Mouse (Mus musculus) embryonic facial prominence, embryonic 10.5 days (tissue): ENCODE measurements around the gene 1110004F10Rik. TPM values are rescaled to one million over a fixed set of nuclear protein-coding genes. Genes with fewer than 3 reads are reported as not detected.

Experiments
- DNase-seq: peaks from one replicate; pipeline ENCODE4 v3.0.0-alpha.2; 2017; ENCODE audit warnings: low spot score
- H3K27ac ChIP-seq: fragments of 300-500 bp; sonication (generic); replicated peaks from 2 replicates; pipeline ENCODE4 v1.5.1; 2016; ENCODE audit warnings: mild to moderate bottlenecking
- H3K27me3 ChIP-seq: fragments of 300-500 bp; sonication (generic); replicated peaks from 2 replicates; pipeline ENCODE4 v1.6.1; 2016; ENCODE audit warnings: low read depth, mild to moderate bottlenecking; ENCODE audit not compliant: poor library complexity, severe bottlenecking
- H3K36me3 ChIP-seq: fragments of 300-500 bp; sonication (generic); replicated peaks from 2 replicates; pipeline ENCODE4 v1.6.1; 2016; ENCODE audit warnings: mild to moderate bottlenecking, moderate library complexity
- H3K4me1 ChIP-seq: fragments of 300-500 bp; sonication (generic); 2 replicates; pipeline ENCODE4 v1.6.1; 2016
- H3K4me3 ChIP-seq: fragments of 300-500 bp; sonication (generic); 2 replicates; pipeline ENCODE4 v1.5.1; 2016; ENCODE audit warnings: mild to moderate bottlenecking, moderate library complexity
- H3K9me3 ChIP-seq: fragments of 300-500 bp; sonication (generic); 2 replicates; pipeline ENCODE4 v1.6.1; 2016; ENCODE audit warnings: mild to moderate bottlenecking
- WGBS: fragments of 180-500 bp; shearing (Covaris S2); methylation state at CpG from one replicate; pipeline ENCODE4 v1.1.7; 2016; 5-methylcytosine and 5-hydroxymethylcytosine counted together
- polyA plus RNA-seq: library from polyadenylated mRNA; unstranded; fragments of >200 nt; fragmentation: Nextera tagmentation; extraction: Ambion mirVana; gene quantifications from 2 replicates; pipeline ENCODE4 v1.2.1, GENCODE M21; 2016

1110004F10Rik gene
- polyA plus RNA-seq, 1 experiment from 2014 or later = 344 TPM

DNA sequence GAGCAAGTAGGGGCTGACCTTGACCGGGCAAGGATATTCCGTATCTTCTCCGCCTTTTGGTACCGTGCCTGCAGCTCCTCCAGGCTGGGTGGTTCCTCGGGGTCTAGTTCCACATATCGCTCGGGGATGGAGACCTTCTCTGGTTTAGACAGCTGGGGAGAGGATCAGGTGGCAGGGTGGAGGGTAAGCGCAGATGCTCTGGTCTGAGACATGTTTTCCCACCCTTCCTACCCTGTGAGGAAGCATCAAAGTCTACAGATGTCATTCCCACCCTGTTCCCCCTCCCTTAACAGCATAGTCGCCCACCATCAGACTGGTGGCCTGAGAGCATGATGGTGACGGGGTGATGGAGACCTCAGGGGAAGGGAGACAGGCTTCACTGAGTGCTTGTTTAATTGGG is 90.2 kb downstream of the 1110004F10Rik start:
- peaks cover 44% of the 10 kb centered on the region for H3K36me3 ChIP-seq

GRCm38 (mm10) chr7:116131390-116131789 is 92.2 kb downstream of the 1110004F10Rik start:
- H3K9me3 ChIP-seq = no peaks in the 10 kb centered on the region
- H3K27ac ChIP-seq = no peak overlapping the region
- 17% methylated on average over 4 of the region's 4 CpGs for WGBS
- peak; percentile 42 for DNase-seq
- no peaks in the 10 kb centered on the region for H3K27me3 ChIP-seq
- H3K4me3 ChIP-seq = no peak overlapping the region
- peaks cover 13% of the 10 kb centered on the region; the same call in 1 of the 2 replicates for H3K4me1 ChIP-seq
- peaks cover 51% of the 10 kb centered on the region for H3K36me3 ChIP-seq

More for the DNA sequence above, 90.2 kb downstream of the 1110004F10Rik start:
- Histone ChIP-seq H3K4me1 (peaks cover 24% of the 10 kb centered on the region), H3K27me3 (no peaks in the 10 kb centered on the region), H3K9me3 (no peaks in the 10 kb centered on the region), H3K27ac (no peak overlapping the region), H3K4me3 (no peak overlapping the region)
- DNase-seq = no peak
- 90% methylated on average over 10 of the region's 10 CpGs for WGBS

- peaks cover 58% of the 10 kb centered on the region for H3K36me3 ChIP-seq
- 6% methylated on average over 5 of the region's 5 CpGs for WGBS
Observed at GRCm38 (mm10) chr7:116132078-116132477, 92.9 kb downstream of the 1110004F10Rik start.

DNA sequence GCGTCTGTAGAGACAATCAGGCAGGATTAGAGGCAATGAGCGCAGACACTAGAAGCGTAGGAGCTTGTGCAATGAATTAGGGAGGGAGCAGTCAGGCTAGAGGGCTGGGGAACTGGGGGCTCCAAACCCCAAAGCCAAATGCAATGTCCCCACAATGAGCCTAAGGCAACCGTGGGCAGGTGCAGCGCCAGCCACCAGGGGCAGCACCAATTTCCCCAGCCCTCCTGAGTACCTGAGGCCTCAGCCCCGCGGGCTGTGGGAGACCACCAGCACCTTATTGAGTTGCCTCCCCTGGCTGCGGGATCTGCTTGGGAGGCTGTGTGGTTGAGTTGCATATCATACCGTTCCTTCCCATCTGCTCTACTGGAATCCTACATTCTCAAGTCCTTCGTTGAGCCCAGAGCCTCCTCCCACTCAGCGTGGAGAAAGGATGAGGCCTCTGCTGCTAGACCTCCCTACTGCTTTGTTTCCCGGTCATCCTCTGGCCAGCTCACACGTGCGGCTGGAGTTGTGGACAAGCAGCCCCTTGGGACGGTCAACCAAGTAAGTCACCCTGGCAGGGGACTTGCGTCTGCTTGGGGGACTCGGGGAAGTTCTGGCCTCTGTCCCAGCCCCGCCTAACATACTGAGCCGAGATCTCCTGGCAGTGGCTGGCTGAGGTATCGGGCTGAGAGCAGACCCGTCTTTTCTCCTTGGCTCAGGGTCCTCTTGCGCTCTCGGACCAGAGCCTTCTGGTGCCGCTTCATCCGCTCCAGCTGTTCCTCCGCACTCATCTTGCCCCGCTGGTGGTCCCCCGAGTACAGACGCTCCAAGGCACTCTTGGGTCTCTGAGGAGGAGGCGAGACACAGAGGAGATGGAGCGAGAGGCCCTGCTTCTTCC is 95.5 kb downstream of the 1110004F10Rik start:
- DNase-seq = no peak
- H3K36me3 ChIP-seq = peaks cover 46% of the 10 kb centered on the region
- 78% methylated on average over 31 of the region's 31 CpGs for WGBS
- H3K9me3 ChIP-seq = no peaks in the 10 kb centered on the region
- no peak overlapping the region for H3K27ac ChIP-seq
- H3K4me1 ChIP-seq = peaks cover 20% of the 10 kb centered on the region; the same call in 1 of the 2 replicates
- no peak overlapping the region for H3K4me3 ChIP-seq
- H3K27me3 ChIP-seq = no peaks in the 10 kb centered on the region

More at GRCm38 (mm10) chr7:116132078-116132477, 92.9 kb downstream of the 1110004F10Rik start:
- Histone ChIP-seq H3K4me1 (peaks cover 14% of the 10 kb centered on the region; the same call in 1 of the 2 replicates), H3K9me3 (no peaks in the 10 kb centered on the region), H3K27ac (no peak overlapping the region; the same call in 1 of the 2 replicates), H3K27me3 (no peaks in the 10 kb centered on the region), H3K4me3 (no peak overlapping the region)
- DNase-seq = peak; percentile 84

- WGBS = 81% methylated on average over 12 of the region's 12 CpGs
- Histone ChIP-seq H3K9me3 (no peaks in the 10 kb centered on the region), H3K4me3 (no peak overlapping the region), H3K27me3 (no peaks in the 10 kb centered on the region), H3K27ac (no peak overlapping the region), H3K36me3 (peaks cover 54% of the 10 kb centered on the region), H3K4me1 (peaks cover 9% of the 10 kb centered on the region; the same call in 1 of the 2 replicates)
- no peak for DNase-seq
Observed at GRCm38 (mm10) chr7:116137149-116137548, 98.0 kb downstream of the 1110004F10Rik start.

GRCm38 (mm10) chr7:116137671-116138070 is 98.5 kb downstream of the 1110004F10Rik start:
- Histone ChIP-seq H3K9me3 (no peaks in the 10 kb centered on the region), H3K36me3 (peaks cover 58% of the 10 kb centered on the region), H3K4me3 (no peak overlapping the region), H3K4me1 (peaks cover 7% of the 10 kb centered on the region; the same call in 1 of the 2 replicates), H3K27me3 (no peaks in the 10 kb centered on the region), H3K27ac (no peak overlapping the region)
- 81% methylated on average over 3 of the region's 3 CpGs for WGBS
- no peak for DNase-seq

DNA sequence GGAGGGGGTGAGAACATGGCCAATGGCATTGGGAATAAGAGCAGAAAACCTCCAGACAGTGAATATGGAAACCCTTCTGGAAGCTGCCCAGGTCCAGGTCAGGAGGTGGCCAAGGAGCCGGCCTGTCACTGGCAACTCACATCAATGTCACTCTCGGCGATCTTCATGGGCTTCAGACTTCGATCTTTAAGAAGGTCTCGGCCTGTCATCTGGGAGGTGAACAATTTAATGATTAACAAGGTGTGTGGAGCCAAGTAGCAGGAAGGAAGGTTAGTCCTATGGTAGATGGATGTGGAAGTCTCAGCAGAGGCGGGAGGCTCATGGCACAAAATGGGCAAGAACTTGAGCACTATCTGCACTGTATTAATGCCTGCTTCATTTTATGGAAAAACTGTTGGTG is 105.8 kb downstream of the 1110004F10Rik start:
- H3K4me1 ChIP-seq = no peaks in the 10 kb centered on the region
- no peak overlapping the region for H3K27ac ChIP-seq
- DNase-seq = no peak
- H3K27me3 ChIP-seq = no peaks in the 10 kb centered on the region
- WGBS = 97% methylated on average over 6 of the region's 6 CpGs
- no peak overlapping the region for H3K4me3 ChIP-seq
- no peaks in the 10 kb centered on the region for H3K9me3 ChIP-seq
- peaks cover 43% of the 10 kb centered on the region for H3K36me3 ChIP-seq

- 92% methylated on average over 2 of the region's 2 CpGs for WGBS
- Histone ChIP-seq H3K27ac (no peak overlapping the region), H3K36me3 (peaks cover 35% of the 10 kb centered on the region), H3K27me3 (no peaks in the 10 kb centered on the region), H3K4me1 (no peaks in the 10 kb centered on the region), H3K4me3 (no peak overlapping the region), H3K9me3 (no peaks in the 10 kb centered on the region)
- no peak for DNase-seq
Observed at GRCm38 (mm10) chr7:116147114-116147513, 107.9 kb downstream of the 1110004F10Rik start.

DNA sequence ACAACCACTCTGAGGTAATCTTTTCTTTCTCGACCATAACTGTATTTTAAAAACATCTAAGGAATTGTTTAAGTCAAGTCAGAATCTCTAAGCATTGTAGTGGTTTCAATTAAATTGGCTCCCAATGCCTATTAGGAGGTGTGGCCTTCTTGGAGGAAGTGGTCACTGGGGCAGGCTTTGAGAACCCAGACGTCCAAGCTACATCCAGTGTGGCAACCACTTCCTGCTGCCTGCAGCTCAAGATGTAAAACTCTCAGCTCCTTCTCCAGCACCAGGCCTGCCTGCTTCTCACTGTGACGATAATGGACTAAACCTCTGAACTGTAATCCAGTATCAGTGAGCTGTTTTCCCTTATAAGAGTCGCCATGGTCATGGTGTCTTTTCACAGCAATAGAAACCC is 110.4 kb downstream of the 1110004F10Rik start:
- no peaks in the 10 kb centered on the region for H3K27me3 ChIP-seq
- no peaks in the 10 kb centered on the region for H3K4me1 ChIP-seq
- H3K4me3 ChIP-seq = no peak overlapping the region
- 70% methylated on average over 4 of the region's 4 CpGs for WGBS
- DNase-seq = no peak
- no peaks in the 10 kb centered on the region for H3K9me3 ChIP-seq
- peaks cover 44% of the 10 kb centered on the region for H3K36me3 ChIP-seq
- no peak overlapping the region for H3K27ac ChIP-seq

GRCm38 (mm10) chr7:116153781-116154368 is 114.7 kb downstream of the 1110004F10Rik start:
- H3K36me3 ChIP-seq = peaks cover 51% of the 10 kb centered on the region
- H3K9me3 ChIP-seq = no peaks in the 10 kb centered on the region
- no peak overlapping the region for H3K4me3 ChIP-seq
- no peak for DNase-seq
- no peak overlapping the region for H3K27ac ChIP-seq
- H3K4me1 ChIP-seq = peaks cover 10% of the 10 kb centered on the region
- 74% methylated on average over 2 of the region's 2 CpGs for WGBS
- H3K27me3 ChIP-seq = no peaks in the 10 kb centered on the region
